Mouse (Mus musculus): ENCODE data around the gene Cab39l.

DNA sequence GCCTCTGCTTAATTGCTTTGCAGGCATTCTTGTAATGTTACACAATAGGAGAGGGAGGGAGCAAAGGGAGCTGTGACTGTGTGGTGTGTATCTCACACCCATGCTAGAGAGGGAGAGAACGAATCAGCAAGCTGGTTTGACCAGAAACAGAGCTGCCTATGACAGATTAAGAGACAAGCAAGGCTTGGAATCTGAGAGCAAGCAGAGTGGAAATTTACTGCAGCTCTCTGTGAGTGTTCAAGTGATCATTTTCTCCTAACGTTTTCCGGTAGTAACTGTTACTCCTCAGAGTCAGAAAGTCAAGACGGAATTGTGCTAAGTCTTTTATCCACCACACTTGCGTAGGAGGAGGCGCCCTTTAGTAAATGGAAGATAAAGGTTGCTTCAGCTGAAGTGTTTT lies 37.9 kb downstream of the Cab39l start:
- TF ChIP-seq CTCF (IDR thresholded peaks at IDR 0.05; ENCODE audit: low read depth) (no peak), EP300 (IDR thresholded peaks at IDR 0.05; ENCODE audit: low read depth) (no peak)

Data from heart, postnatal 0 days (tissue).